Mouse (Mus musculus): Measurements from ENCODE around the gene Gramd1a. TPM values are rescaled to one million over a fixed set of nuclear protein-coding genes. Genes with fewer than 3 reads are reported as not detected.
A peak's percentile ranks its signal among the peaks of the same experiment; 100 is the strongest.

Gramd1a gene
- 10 to 100 TPM; 35.7 to 37.1 TPM for total RNA-seq (2021)
- long read RNA-seq, experiment 1, partial matches to known transcripts = 4 of 31 reads
- long read RNA-seq, experiment 1, other reads (novel, unspliced or antisense) = 27 of 31 reads
- long read RNA-seq, experiment 2, partial matches to known transcripts = 5 of 29 reads
- long read RNA-seq, experiment 2, other reads (novel, unspliced or antisense) = 24 of 29 reads

- DNase-seq (ENCODE audit: low spot score) = peak; percentile 78
Measured at GRCm38 (mm10) chr7:31155296-31156033, at the start of gene Gramd1a. Gene Gramd1a (minus strand): TSS chr7:31155896.

GRCm38 (mm10) chr7:31195591-31196307 lies 40.1 kb upstream of the Gramd1a start:
- no peak for DNase-seq (ENCODE audit: low spot score)

GRCm38 (mm10) chr7:31184711-31185110 lies 29.0 kb upstream of the Gramd1a start:
- no peak for DNase-seq (ENCODE audit: low spot score)

DNA sequence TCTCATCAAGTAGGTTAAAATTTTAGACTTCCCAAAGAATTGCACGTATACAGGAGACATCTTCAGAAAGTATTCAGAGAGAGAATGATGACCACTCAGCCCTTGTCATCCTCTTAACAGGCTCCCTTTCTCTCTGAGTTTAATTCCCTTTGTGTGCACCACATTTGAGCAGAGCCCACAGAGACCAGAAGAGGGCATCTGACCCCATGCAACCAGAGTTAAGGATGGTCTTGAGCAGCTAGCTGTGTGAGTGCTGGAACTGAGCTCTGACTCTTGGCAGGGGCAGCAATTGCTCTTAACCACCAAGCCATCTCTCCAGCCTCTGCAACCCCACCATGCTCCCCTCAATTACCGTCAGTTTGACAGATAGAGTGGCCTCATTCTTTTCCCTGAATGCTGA lies 27.2 kb upstream of the Gramd1a start:
- DNase-seq (ENCODE audit: low spot score) = no peak

- peak; percentile 78 for DNase-seq (ENCODE audit: low spot score)
Measured at GRCm38 (mm10) chr7:31176886-31177763, 21.4 kb upstream of the Gramd1a start.

- DNase-seq (ENCODE audit: low spot score) = no peak
Measured at GRCm38 (mm10) chr7:31175096-31175495, 19.4 kb upstream of the Gramd1a start.

DNA sequence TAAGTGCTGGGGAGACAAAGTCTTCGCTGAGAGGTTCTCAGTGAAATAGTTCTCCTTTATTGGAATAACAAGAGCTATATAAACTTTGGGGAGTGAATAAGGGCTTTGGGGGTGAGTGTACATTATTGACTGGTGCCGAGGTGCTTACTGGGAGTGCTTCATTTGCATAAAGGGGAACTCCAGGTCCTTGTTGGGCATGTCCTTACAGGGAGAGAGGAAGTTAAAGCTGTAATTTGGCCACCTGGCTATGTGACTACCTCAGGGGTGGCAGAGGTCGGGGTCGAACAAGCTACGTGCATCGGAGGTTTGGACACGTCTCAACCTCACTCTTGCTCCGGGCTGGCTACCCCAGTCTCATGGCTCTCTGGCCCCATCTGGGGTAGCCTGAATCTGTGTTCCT lies 18.8 kb upstream of the Gramd1a start:
- DNase-seq (ENCODE audit: low spot score) = no peak

GRCm38 (mm10) chr7:31172238-31172637 lies 16.5 kb upstream of the Gramd1a start:
- DNase-seq (ENCODE audit: low spot score) = peak; percentile 35

GRCm38 (mm10) chr7:31170520-31170919 lies 14.8 kb upstream of the Gramd1a start:
- no peak for DNase-seq (ENCODE audit: low spot score)

DNA sequence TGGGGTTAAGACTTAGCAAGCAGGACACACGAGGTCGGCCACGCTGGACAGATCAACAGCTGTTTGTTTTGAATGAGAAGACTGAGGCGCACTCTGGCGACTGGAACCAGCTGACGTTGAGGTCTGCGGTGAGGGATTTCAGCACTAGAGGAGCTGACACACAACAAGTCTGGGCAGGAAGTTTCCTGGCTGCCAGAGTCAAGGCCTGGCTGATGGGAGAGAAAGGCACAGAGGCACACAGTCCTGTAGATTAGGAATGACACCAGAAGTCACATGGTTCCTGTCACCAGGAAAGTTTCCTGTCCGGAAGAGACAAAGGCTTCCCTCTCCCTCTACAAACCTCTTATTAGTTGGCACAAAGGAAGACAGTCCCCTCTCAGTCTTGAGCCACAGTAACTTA lies 12.7 kb upstream of the Gramd1a start:
- DNase-seq (ENCODE audit: low spot score) = no peak

- DNase-seq (ENCODE audit: low spot score) = no peak
Measured at GRCm38 (mm10) chr7:31164748-31165147, 9.1 kb upstream of the Gramd1a start.

GRCm38 (mm10) chr7:31163666-31164577 lies 8.2 kb upstream of the Gramd1a start:
- no peak for DNase-seq (ENCODE audit: low spot score)

- DNase-seq (ENCODE audit: low spot score) = no peak
Measured at GRCm38 (mm10) chr7:31162324-31162723, 6.6 kb upstream of the Gramd1a start.

DNA sequence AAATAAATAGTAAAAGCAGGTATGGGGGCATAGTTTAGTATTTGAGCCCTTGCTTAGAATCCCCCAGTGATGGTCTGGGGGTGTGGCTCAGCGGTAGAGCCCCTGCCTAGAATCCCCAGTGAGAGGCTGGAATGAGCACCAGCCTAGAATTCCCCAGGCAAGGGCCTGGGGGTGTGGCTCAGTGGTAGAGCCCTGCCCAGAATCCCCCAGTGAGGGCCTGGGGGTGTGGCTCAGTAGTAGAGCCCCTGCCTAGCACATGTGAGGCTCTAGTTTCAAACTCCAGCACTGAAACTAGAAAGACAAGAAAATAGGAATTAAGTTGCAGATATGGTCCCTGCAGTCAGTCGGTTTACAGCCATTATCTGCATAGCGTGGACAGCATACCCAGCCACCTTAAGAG lies 6.1 kb upstream of the Gramd1a start:
- DNase-seq (ENCODE audit: low spot score) = no peak

- no peak for DNase-seq (ENCODE audit: low spot score)
Measured at GRCm38 (mm10) chr7:31161246-31161645, 5.5 kb upstream of the Gramd1a start.

DNA sequence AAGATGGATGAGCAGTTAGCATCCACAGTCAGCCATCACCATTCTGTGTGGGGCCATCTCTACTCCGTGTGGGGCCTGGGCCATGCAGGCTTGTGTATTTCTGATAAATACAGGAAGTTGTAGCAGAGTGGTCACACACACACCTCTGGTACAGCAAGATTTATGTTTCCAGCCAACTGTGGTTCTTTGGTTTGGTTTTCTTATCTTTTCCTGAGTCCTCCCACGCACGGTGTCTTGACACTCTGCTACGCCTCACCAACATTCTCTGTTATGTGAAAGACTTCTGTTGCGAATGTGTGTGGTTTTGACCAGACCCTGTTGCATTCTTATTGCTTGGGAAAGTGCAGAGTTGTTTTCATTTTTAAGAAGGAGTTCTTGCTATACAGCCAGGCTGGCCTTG lies 5.1 kb upstream of the Gramd1a start:
- no peak for DNase-seq (ENCODE audit: low spot score)

DNA sequence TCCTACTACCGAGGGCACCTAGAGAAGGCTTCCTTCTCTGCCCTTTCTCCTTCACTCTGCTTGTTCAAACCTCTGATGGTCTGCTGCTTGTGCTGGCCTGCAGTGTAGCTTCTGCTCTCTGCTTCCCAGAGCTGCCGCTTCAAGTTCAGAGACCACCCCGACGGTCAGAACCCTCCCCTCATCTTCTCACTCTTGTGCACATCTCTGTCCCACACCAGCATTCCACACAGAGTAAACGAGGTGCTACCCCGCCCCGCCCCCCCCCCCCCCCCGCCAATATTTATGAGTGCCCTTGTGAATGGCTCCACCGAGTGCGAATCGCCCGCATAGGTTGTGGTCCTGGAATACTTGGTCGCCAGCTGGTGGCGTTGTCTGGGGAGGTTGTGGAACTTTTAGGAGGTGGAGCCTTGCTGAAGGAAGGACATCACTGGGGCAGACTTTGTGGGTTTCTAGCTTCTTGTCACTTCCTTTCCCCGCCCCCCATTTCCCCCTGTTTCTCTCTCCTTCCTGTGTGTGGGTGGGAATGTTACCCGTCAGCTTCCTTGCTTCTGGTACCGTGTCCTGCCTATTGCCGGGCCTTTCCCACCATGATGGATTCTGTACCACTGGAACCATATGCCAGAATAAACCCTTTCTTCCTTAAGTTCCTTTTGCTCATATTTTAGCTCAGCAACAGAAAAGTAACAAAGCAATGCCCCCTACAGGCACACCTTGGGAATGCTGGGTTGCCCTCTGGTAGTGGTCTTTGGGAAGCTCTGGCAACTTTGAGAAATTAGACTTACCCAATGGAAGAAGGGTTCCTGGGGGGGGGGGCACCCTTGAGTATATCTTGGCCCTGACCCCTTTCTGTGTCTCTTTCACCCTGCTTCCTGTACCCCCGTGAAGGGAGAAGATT lies 585 bp upstream of the Gramd1a start:
- peak; percentile 42 for DNase-seq (ENCODE audit: low spot score)

- no peak for DNase-seq (ENCODE audit: low spot score)
Measured at GRCm38 (mm10) chr7:31153536-31154320, 2.0 kb downstream of the Gramd1a start.
